Mouse (Mus musculus) intestine, embryonic 15.5 days (tissue): ENCODE results near the gene Gm10229. TPM values are rescaled to one million over a fixed set of nuclear protein-coding genes. Genes with fewer than 3 reads are reported as not detected.
"Not testable (repeated sequence)": the region's sequence is repeated elsewhere in the genome, so short reads cannot be mapped to it uniquely, and the experiment has no call there.

Source experiments
- ATAC-seq: fragments of 200-750 bp; cut with Nextera tagmentation; 2 replicates; pipeline ENCODE4 v1.8.0; 2017; ENCODE audit warnings: moderate TSS enrichment, moderate library complexity
- H3K27ac ChIP-seq: fragments of 300-500 bp; sonication (generic); 2 replicates; pipeline ENCODE4 v1.5.1; 2015; ENCODE audit warnings: mild to moderate bottlenecking, inconsistent platforms
- H3K27me3 ChIP-seq: fragments of 300-500 bp; sonication (generic); replicated peaks from 2 replicates; pipeline ENCODE4 v1.6.1; 2015; ENCODE audit warnings: inconsistent platforms
- H3K36me3 ChIP-seq: fragments of 300-500 bp; sonication (generic); 2 replicates; pipeline ENCODE4 v1.6.1; 2015; ENCODE audit warnings: inconsistent platforms
- H3K4me1 ChIP-seq: fragments of 300-500 bp; sonication (generic); replicated peaks from 2 replicates; pipeline ENCODE4 v1.6.1; 2015; ENCODE audit warnings: inconsistent platforms
- H3K4me2 ChIP-seq: fragments of 300-500 bp; sonication (generic); replicated peaks from 2 replicates; pipeline ENCODE4 v1.6.1; 2015; ENCODE audit warnings: mild to moderate bottlenecking, inconsistent platforms
- H3K4me3 ChIP-seq: fragments of 300-500 bp; sonication (generic); replicated peaks from 2 replicates; pipeline ENCODE4 v1.5.1; 2015; ENCODE audit warnings: inconsistent platforms
- H3K9ac ChIP-seq: fragments of 300-500 bp; sonication (generic); 2 replicates; pipeline ENCODE4 v1.6.1; 2015; ENCODE audit warnings: inconsistent platforms
- H3K9me3 ChIP-seq: fragments of 300-500 bp; sonication (generic); 2 replicates; pipeline ENCODE4 v1.6.1; 2016; ENCODE audit warnings: inconsistent platforms
- WGBS: fragments of 180-500 bp; shearing (Covaris S2); methylation state at CpG from one replicate; pipeline ENCODE4 v1.1.7; 2015; 5-methylcytosine and 5-hydroxymethylcytosine counted together
- polyA plus RNA-seq: library from polyadenylated mRNA; unstranded; fragments of >200 nt; fragmentation: Nextera tagmentation; extraction: Ambion mirVana; gene quantifications from 2 replicates; pipeline ENCODE4 v1.2.1, GENCODE M21; 2015

Gene Gm10229
- polyA plus RNA-seq: not detected in 2 replicates

DNA sequence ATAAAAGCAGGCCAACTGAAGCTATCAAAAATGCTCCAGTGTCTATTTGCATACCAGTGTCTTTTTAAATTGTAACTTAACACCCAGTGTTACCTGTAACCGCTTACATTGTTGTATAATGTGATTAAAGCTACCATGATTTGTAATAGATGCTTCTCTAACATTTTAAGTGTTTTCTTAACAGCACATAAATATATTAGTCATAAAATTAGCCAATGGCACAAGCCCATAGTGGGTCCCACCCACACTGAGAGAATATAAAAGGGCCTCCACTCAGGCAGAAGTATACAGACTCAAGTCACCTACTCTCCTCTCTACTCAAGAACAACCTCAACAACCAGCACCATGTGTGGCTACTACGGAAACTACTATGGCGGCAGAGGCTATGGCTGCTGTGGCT is at the start of gene Gm10229:
TSS of gene Gm10229 (plus strand) at position 301 of the 400 bp plus-strand sequence.
- not testable (repeated sequence) for H3K4me1 ChIP-seq
- WGBS: 97% methylated on average over 3 of the region's 3 CpGs

DNA sequence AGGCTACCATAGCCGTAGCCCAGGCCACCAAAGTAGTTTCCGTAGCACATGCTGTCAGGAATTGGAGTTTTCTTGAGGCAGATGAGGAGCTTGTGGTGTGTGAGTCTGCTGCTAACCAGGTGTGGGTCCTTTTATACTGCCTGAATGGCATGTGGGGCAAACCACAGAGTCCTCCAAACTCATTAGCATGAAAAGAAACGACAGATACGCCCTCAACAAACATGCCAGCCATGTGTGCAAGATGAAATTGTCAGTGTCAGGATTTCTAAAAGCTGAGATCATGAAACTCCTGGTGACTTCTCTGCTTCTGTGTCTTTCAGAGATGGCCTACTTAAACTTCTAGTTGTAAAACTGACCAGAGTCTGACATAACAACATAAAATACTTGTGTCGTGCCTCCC is 4.4 kb upstream of the Gm10229 start, which contains the start of gene Krtap22-2:
TSS of gene Krtap22-2 (minus strand) at position 101 of the 400 bp plus-strand sequence.
- Histone ChIP-seq H3K27ac (no peak within 1 kb of the TSS), H3K4me3 (no peak within 1 kb of the TSS), H3K9ac (no peak within 1 kb of the TSS), H3K4me1 (no peaks in the 10 kb centered on the region), H3K27me3 (no peaks in the 10 kb centered on the region), H3K36me3 (no peaks in the 10 kb centered on the region), H3K4me2 (no peak within 1 kb of the TSS), H3K9me3 (no peaks in the 10 kb centered on the region)
- ATAC-seq: no peak
- 80% methylated on average over 5 of the region's 5 CpGs for WGBS

More for the DNA sequence above, at the start of gene Gm10229:
- not testable (repeated sequence) for H3K9ac ChIP-seq, H3K4me2 ChIP-seq, ATAC-seq, H3K9me3 ChIP-seq, H3K27ac ChIP-seq, H3K27me3 ChIP-seq, H3K36me3 ChIP-seq, H3K4me3 ChIP-seq

DNA sequence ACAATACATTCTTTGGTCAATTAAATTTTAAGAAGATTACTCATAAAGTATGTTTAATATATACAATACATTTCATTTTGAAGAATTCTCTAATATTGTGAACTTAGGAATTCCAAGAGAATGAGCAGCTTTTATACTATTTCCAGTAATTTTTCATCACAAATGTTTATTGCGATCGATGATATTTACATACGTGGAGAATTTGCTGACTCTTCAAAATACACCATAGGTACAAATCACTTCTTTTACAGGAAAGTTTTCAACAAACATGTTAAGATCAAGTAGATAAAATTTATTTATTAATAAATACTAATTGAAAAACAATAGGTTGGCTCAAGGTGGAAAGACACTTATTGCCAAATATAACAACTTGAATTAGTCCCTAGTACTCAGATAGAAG is 1.1 kb upstream of the Gm10229 start:
- Histone ChIP-seq H3K9ac (no peak overlapping the region), H3K4me1 (no peaks in the 10 kb centered on the region), H3K27ac (no peak overlapping the region), H3K27me3 (no peaks in the 10 kb centered on the region), H3K4me2 (no peak overlapping the region), H3K36me3 (no peaks in the 10 kb centered on the region), H3K4me3 (no peak overlapping the region), H3K9me3 (no peaks in the 10 kb centered on the region)
- WGBS: 95% methylated on average over 3 of the region's 3 CpGs
- ATAC-seq: no peak

DNA sequence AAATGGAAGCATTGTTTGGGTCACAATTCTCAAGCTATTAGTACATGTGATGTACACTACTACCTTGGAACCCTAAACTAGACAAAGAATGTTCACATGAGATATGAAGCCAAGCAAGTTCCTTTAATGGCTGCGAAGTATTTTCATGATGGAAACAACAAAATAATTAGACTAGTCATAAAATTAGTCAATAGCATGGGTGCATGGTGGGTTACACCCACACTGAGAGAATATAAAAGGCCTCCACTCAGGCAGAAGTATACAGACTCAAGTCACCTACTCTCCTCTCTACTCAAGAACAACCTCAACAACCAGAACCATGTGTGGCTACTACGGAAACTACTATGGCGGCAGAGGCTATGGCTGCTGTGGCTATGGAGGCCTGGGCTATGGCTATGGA is 16.3 kb downstream of the Gm10229 start, which contains the start of gene Krtap6-1:
TSS of gene Krtap6-1 (plus strand) at position 301 of the 400 bp plus-strand sequence.
- not testable (repeated sequence) for ATAC-seq

DNA sequence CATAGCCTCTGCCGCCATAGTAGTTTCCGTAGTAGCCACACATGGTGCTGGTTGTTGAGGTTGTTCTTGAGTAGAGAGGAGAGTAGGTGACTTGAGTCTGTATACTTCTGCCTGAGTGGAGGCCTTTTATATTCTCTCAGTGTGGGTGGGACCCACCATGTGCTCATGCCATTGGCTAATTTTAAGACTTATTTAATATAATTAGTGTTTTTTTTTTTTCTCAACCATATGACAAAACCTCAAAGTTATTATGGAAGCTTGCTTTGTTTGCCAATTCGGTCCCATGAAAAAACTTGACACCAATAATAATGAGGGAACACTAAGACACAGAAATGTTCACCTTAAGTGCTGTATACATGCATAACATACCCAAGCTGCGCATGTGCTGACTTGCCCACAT is 26.3 kb downstream of the Gm10229 start, which contains the start of gene Gm10228:
TSS of gene Gm10228 (minus strand) at position 101 of the 400 bp plus-strand sequence.
- H3K4me3 ChIP-seq, H3K27ac ChIP-seq, H3K4me1 ChIP-seq, H3K4me2 ChIP-seq, H3K9me3 ChIP-seq, H3K9ac ChIP-seq, H3K36me3 ChIP-seq, ATAC-seq, H3K27me3 ChIP-seq: not testable (repeated sequence)
- 83% methylated on average over 2 of the region's 4 CpGs for WGBS

More for the DNA sequence above, 16.3 kb downstream of the Gm10229 start, which contains the start of gene Krtap6-1:
- WGBS: 97% methylated on average over 3 of the region's 3 CpGs
- not testable (repeated sequence) for H3K36me3 ChIP-seq, H3K4me2 ChIP-seq, H3K9ac ChIP-seq, H3K27me3 ChIP-seq, H3K4me1 ChIP-seq, H3K4me3 ChIP-seq, H3K27ac ChIP-seq, H3K9me3 ChIP-seq

DNA sequence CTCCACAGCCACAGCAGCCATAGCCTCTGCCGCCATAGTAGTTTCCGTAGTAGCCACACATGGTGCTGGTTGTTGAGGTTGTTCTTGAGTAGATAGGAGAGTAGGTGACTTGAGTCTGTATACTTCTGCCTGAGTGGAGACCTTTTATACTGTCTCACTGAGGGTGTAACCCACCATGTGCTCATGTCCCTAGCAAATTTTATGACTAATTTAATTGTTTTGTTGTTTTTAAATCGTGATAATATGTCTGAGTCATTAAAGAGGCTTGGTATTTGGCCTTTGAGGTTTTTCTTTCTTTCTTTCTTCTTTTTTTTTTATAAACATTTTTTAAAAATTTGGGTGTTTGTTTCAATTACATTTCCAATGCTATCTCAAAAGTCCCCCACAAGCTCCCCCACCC is 32.7 kb downstream of the Gm10229 start, which contains the start of gene Krtap6-5:
TSS of gene Krtap6-5 (minus strand) at position 101 of the 400 bp plus-strand sequence.
- Histone ChIP-seq H3K9ac (no peak within 1 kb of the TSS), H3K4me1 (no peaks in the 10 kb centered on the region), H3K27me3 (no peaks in the 10 kb centered on the region), H3K4me2 (no peak within 1 kb of the TSS), H3K27ac (no peak within 1 kb of the TSS), H3K4me3 (no peak within 1 kb of the TSS), H3K9me3 (no peaks in the 10 kb centered on the region), H3K36me3 (no peaks in the 10 kb centered on the region)
- 85% methylated on average over 3 of the region's 3 CpGs for WGBS
- ATAC-seq: no peak

DNA sequence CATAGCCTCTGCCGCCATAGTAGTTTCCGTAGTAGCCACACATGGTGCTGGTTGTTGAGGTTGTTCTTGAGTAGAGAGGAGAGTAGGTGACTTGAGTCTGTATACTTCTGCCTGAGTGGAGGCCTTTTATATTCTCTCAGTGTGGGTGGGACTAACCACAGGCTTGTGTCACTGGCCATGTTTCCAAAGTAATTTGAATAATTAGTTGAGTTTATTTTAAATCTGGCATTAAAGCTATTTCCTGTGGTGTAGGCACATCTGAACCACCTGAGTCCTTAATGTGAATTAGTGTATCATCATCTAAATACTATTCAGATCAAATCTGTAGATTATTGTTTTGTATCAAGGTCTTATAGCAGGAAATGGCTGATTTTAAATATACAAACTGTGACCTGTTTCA is 48.8 kb downstream of the Gm10229 start, which contains the start of gene 1110025L11Rik:
TSS of gene 1110025L11Rik (minus strand) at position 101 of the 400 bp plus-strand sequence.
- H3K36me3 ChIP-seq, H3K27ac ChIP-seq, H3K9me3 ChIP-seq, H3K4me3 ChIP-seq, H3K4me1 ChIP-seq, H3K4me2 ChIP-seq, ATAC-seq, H3K27me3 ChIP-seq, H3K9ac ChIP-seq: not testable (repeated sequence)
- no CpG with 5 or more reads among the region's 2 CpGs for WGBS

Other genes with a start within 250 kb of the Gm10229 start
- not detected in 2 replicates for gene 2310057N15Rik, start 241.1 kb upstream of the Gm10229 start, polyA plus RNA-seq
- not detected in 2 replicates for gene Gm5965, start 237.4 kb upstream of the Gm10229 start, polyA plus RNA-seq
- gene Gm20741, start 203.1 kb upstream of the Gm10229 start, polyA plus RNA-seq: not detected in 2 replicates
- gene Krtap15, start 195.1 kb upstream of the Gm10229 start, polyA plus RNA-seq: not detected in 2 replicates
- not detected in 2 replicates for gene Krtap14, start 189.1 kb upstream of the Gm10229 start, polyA plus RNA-seq
- not detected in 2 replicates for gene Krtap19-1, start 145.9 kb upstream of the Gm10229 start, polyA plus RNA-seq
- not detected in 2 replicates for gene Krtap19-2, start 141.0 kb upstream of the Gm10229 start, polyA plus RNA-seq
- not detected in 2 replicates for gene Krtap19-3, start 137.2 kb upstream of the Gm10229 start, polyA plus RNA-seq
- gene Krtap19-4, start 130.2 kb upstream of the Gm10229 start, polyA plus RNA-seq: not detected in 2 replicates
- not detected in 2 replicates for gene Krtap19-5, start 118.8 kb upstream of the Gm10229 start, polyA plus RNA-seq
- gene Krtap19-9b, start 83.0 kb upstream of the Gm10229 start, polyA plus RNA-seq: not detected in 2 replicates
- not detected in 2 replicates for gene Krtap16-3, start 52.4 kb upstream of the Gm10229 start, polyA plus RNA-seq
- not detected in 2 replicates for gene Krtap22-2, start 4.5 kb upstream of the Gm10229 start, polyA plus RNA-seq
- not detected in 2 replicates for gene Krtap6-1, start 16.4 kb downstream of the Gm10229 start, polyA plus RNA-seq
- not detected in 2 replicates for gene Gm10228, start 26.2 kb downstream of the Gm10229 start, polyA plus RNA-seq
- gene Krtap6-5, start 32.6 kb downstream of the Gm10229 start, polyA plus RNA-seq: not detected in 2 replicates
- gene 1110025L11Rik, start 48.7 kb downstream of the Gm10229 start, polyA plus RNA-seq: not detected in 2 replicates
- not detected in 2 replicates for gene Krtap6-3, start 68.7 kb downstream of the Gm10229 start, polyA plus RNA-seq
- not detected in 2 replicates for gene Gm6358, start 125.6 kb downstream of the Gm10229 start, polyA plus RNA-seq
- not detected in 2 replicates for gene Gm10061, start 135.8 kb downstream of the Gm10229 start, polyA plus RNA-seq
- not detected in 2 replicates for gene Gm9789, start 142.7 kb downstream of the Gm10229 start, polyA plus RNA-seq
- not detected in 2 replicates for gene Gm7735, start 154.2 kb downstream of the Gm10229 start, polyA plus RNA-seq
- gene 1110057P08Rik, start 159.5 kb downstream of the Gm10229 start, polyA plus RNA-seq: not detected in 2 replicates
- gene Krtap20-2, start 190.6 kb downstream of the Gm10229 start, polyA plus RNA-seq: not detected in 2 replicates